Mouse (Mus musculus): Measurements from ENCODE around the gene Birc6. TPM values are rescaled to one million over a fixed set of nuclear protein-coding genes. Genes with fewer than 3 reads are reported as not detected.

Gene Birc6
- total and polyA plus RNA-seq, 2 experiments, result 33.2 to 107 TPM

GRCm38 (mm10) chr17:74711627-74712026 lies 183.5 kb downstream of the Birc6 start:
- Histone ChIP-seq H3K9ac (ENCODE audit: low read depth, low read length) (no peak overlapping the region), H3K27ac (replicated peaks; ENCODE audit: insufficient read depth, low read depth, low read length) (no peak overlapping the region), H3K4me1 (ENCODE audit: control insufficient read depth, insufficient read depth, low read length) (peaks cover 8% of the 10 kb centered on the region), H3K79me2 (ENCODE audit: control insufficient read depth, insufficient read depth, low read length) (no peaks in the 10 kb centered on the region), H3K27me3 (ENCODE audit: control insufficient read depth, insufficient read depth, low read length) (no peaks in the 10 kb centered on the region), H3K36me3 (ENCODE audit: control insufficient read depth, insufficient read depth, low read length) (no peaks in the 10 kb centered on the region), H3K4me3 (ENCODE audit: insufficient read depth, low read depth, low read length) (no peak overlapping the region)
- no peak for DNase-seq (ENCODE audit: extremely low read depth, low read depth, low spot score)
- 96% methylated on average over 8 of the region's 8 CpGs for WGBS
- TF ChIP-seq CTCF (IDR thresholded peaks at IDR 0.05; ENCODE audit: low read depth, low read length) (no peak), POLR2A (IDR thresholded peaks at IDR 0.05; ENCODE audit: extremely low read depth, insufficient read depth, low read length) (no peak)

GRCm38 (mm10) chr17:74715128-74715527 lies 187.0 kb downstream of the Birc6 start:
- WGBS, result 64% methylated on average over 3 of the region's 3 CpGs
- Histone ChIP-seq H3K27ac (replicated peaks; ENCODE audit: insufficient read depth, low read depth, low read length) (no peak overlapping the region), H3K4me1 (ENCODE audit: control insufficient read depth, insufficient read depth, low read length) (peaks cover 10% of the 10 kb centered on the region), H3K9ac (ENCODE audit: low read depth, low read length) (no peak overlapping the region), H3K79me2 (ENCODE audit: control insufficient read depth, insufficient read depth, low read length) (peaks cover 2% of the 10 kb centered on the region; the same call in 1 of the 2 replicates), H3K36me3 (ENCODE audit: control insufficient read depth, insufficient read depth, low read length) (no peaks in the 10 kb centered on the region), H3K27me3 (ENCODE audit: control insufficient read depth, insufficient read depth, low read length) (no peaks in the 10 kb centered on the region), H3K4me3 (ENCODE audit: insufficient read depth, low read depth, low read length) (no peak overlapping the region)
- TF ChIP-seq POLR2A (IDR thresholded peaks at IDR 0.05; ENCODE audit: extremely low read depth, insufficient read depth, low read length) (no peak), CTCF (IDR thresholded peaks at IDR 0.05; ENCODE audit: low read depth, low read length) (no peak)
- DNase-seq (ENCODE audit: extremely low read depth, low read depth, low spot score), result no peak

GRCm38 (mm10) chr17:74715724-74716123 lies 187.6 kb downstream of the Birc6 start:
- TF ChIP-seq CTCF (IDR thresholded peaks at IDR 0.05; ENCODE audit: low read depth, low read length), result no peak
- no peak for TF ChIP-seq POLR2A (IDR thresholded peaks at IDR 0.05; ENCODE audit: extremely low read depth, insufficient read depth, low read length)
- H3K4me3 ChIP-seq (ENCODE audit: insufficient read depth, low read depth, low read length), result no peak overlapping the region
- peaks cover 2% of the 10 kb centered on the region; the same call in 1 of the 2 replicates for H3K79me2 ChIP-seq (ENCODE audit: control insufficient read depth, insufficient read depth, low read length)
- H3K27ac ChIP-seq (replicated peaks; ENCODE audit: insufficient read depth, low read depth, low read length), result no peak overlapping the region
- DNase-seq (ENCODE audit: extremely low read depth, low read depth, low spot score), result no peak
- H3K36me3 ChIP-seq (ENCODE audit: control insufficient read depth, insufficient read depth, low read length), result no peaks in the 10 kb centered on the region
- H3K27me3 ChIP-seq (ENCODE audit: control insufficient read depth, insufficient read depth, low read length), result no peaks in the 10 kb centered on the region
- peaks cover 8% of the 10 kb centered on the region for H3K4me1 ChIP-seq (ENCODE audit: control insufficient read depth, insufficient read depth, low read length)
- WGBS, result 81% methylated on average over 1 of the region's 1 CpGs
- no peak overlapping the region for H3K9ac ChIP-seq (ENCODE audit: low read depth, low read length)

- 26% methylated on average over 3 of the region's 3 CpGs for WGBS
- H3K9ac ChIP-seq (ENCODE audit: low read depth, low read length), result no peak overlapping the region; the same call in 1 of the 2 replicates
- H3K4me3 ChIP-seq (ENCODE audit: insufficient read depth, low read depth, low read length), result no peak overlapping the region; the same call in 1 of the 2 replicates
- H3K36me3 ChIP-seq (ENCODE audit: control insufficient read depth, insufficient read depth, low read length), result 0 out of 2 replicates have a peak, but pooled peaks cover 4% of the 10 kb centered on the region
- peaks cover 2% of the 10 kb centered on the region; the same call in 1 of the 2 replicates for H3K79me2 ChIP-seq (ENCODE audit: control insufficient read depth, insufficient read depth, low read length)
- peaks cover 2% of the 10 kb centered on the region; the same call in 1 of the 2 replicates for H3K4me1 ChIP-seq (ENCODE audit: control insufficient read depth, insufficient read depth, low read length)
- no peak for TF ChIP-seq CTCF (IDR thresholded peaks at IDR 0.05; ENCODE audit: low read depth, low read length)
- TF ChIP-seq POLR2A (IDR thresholded peaks at IDR 0.05; ENCODE audit: extremely low read depth, insufficient read depth, low read length), result no peak
- H3K27me3 ChIP-seq (ENCODE audit: control insufficient read depth, insufficient read depth, low read length), result no peaks in the 10 kb centered on the region
- DNase-seq (ENCODE audit: extremely low read depth, low read depth, low spot score), result peak; percentile 38
- no peak overlapping the region for H3K27ac ChIP-seq (replicated peaks; ENCODE audit: insufficient read depth, low read depth, low read length)
These were observed 188.5 kb downstream of the Birc6 start for GRCm38 (mm10) chr17:74716643-74717042.

- TF ChIP-seq POLR2A (IDR thresholded peaks at IDR 0.05; ENCODE audit: extremely low read depth, insufficient read depth, low read length), result no peak
- TF ChIP-seq CTCF (IDR thresholded peaks at IDR 0.05; ENCODE audit: low read depth, low read length), result no peak
- peak overlapping the region; percentile 82 for H3K27ac ChIP-seq (replicated peaks; ENCODE audit: insufficient read depth, low read depth, low read length)
- H3K36me3 ChIP-seq (ENCODE audit: control insufficient read depth, insufficient read depth, low read length), result peaks cover 8% of the 10 kb centered on the region
- H3K4me1 ChIP-seq (ENCODE audit: control insufficient read depth, insufficient read depth, low read length), result peaks cover 2% of the 10 kb centered on the region; the same call in 1 of the 2 replicates
- peaks cover 2% of the 10 kb centered on the region; the same call in 1 of the 2 replicates for H3K79me2 ChIP-seq (ENCODE audit: control insufficient read depth, insufficient read depth, low read length)
- H3K9ac ChIP-seq (ENCODE audit: low read depth, low read length), result peak overlapping the region; percentile 68
- no peaks in the 10 kb centered on the region for H3K27me3 ChIP-seq (ENCODE audit: control insufficient read depth, insufficient read depth, low read length)
- H3K4me3 ChIP-seq (ENCODE audit: insufficient read depth, low read depth, low read length), result peak overlapping the region; percentile 90
- WGBS, result 4% methylated on average over 14 of the region's 14 CpGs
- peak; percentile 79 for DNase-seq (ENCODE audit: extremely low read depth, low read depth, low spot score)
These were observed 189.1 kb downstream of the Birc6 start for GRCm38 (mm10) chr17:74717091-74717617.

- H3K9ac ChIP-seq (ENCODE audit: low read depth, low read length), result peak within 1 kb of the TSS; percentile 73
- WGBS, result 1% methylated on average over 31 of the region's 31 CpGs
- peaks cover 11% of the 10 kb centered on the region for H3K36me3 ChIP-seq (ENCODE audit: control insufficient read depth, insufficient read depth, low read length)
- H3K4me1 ChIP-seq (ENCODE audit: control insufficient read depth, insufficient read depth, low read length), result peaks cover 2% of the 10 kb centered on the region; the same call in 1 of the 2 replicates
- H3K4me3 ChIP-seq (ENCODE audit: insufficient read depth, low read depth, low read length), result peak within 1 kb of the TSS; percentile 90
- peak within 1 kb of the TSS; percentile 82 for H3K27ac ChIP-seq (replicated peaks; ENCODE audit: insufficient read depth, low read depth, low read length)
- peak; percentile 93 for DNase-seq (ENCODE audit: extremely low read depth, low read depth, low spot score)
- no peaks in the 10 kb centered on the region for H3K27me3 ChIP-seq (ENCODE audit: control insufficient read depth, insufficient read depth, low read length)
- no peak for TF ChIP-seq CTCF (IDR thresholded peaks at IDR 0.05; ENCODE audit: low read depth, low read length)
- peak; percentile 77 for TF ChIP-seq POLR2A (IDR thresholded peaks at IDR 0.05; ENCODE audit: extremely low read depth, insufficient read depth, low read length)
- H3K79me2 ChIP-seq (ENCODE audit: control insufficient read depth, insufficient read depth, low read length), result peaks cover 2% of the 10 kb centered on the region; the same call in 1 of the 2 replicates
These were observed 189.6 kb downstream of the Birc6 start, which contains the start of gene Ttc27 for GRCm38 (mm10) chr17:74717618-74718151. Gene Ttc27 (plus strand): TSS chr17:74717732.
